Mouse (Mus musculus): Measurements from ENCODE around the gene Fkbpl. TPM values are rescaled to one million over a fixed set of nuclear protein-coding genes. Genes with fewer than 3 reads are reported as not detected.

Fkbpl gene
- polyA plus RNA-seq, 1 experiment = 9.9 TPM

- no peak overlapping the region for H3ac ChIP-seq (ENCODE audit: control insufficient read depth, insufficient read length, low read depth)
- no peaks in the 10 kb centered on the region for H3K79me2 ChIP-seq (ENCODE audit: control insufficient read depth, insufficient read depth)
- no peak for TF ChIP-seq CEBPB (IDR thresholded peaks at IDR 0.05; ENCODE audit: low read depth)
- no peak for TF ChIP-seq MAX (IDR thresholded peaks at IDR 0.05)
- TF ChIP-seq FOSL1 (IDR thresholded peaks at IDR 0.05; ENCODE audit: insufficient read depth, low read length, poor library complexity, severe bottlenecking) = no peak
- TF ChIP-seq CTCF (IDR thresholded peaks at IDR 0.05; ENCODE audit: control insufficient read depth, insufficient read depth, insufficient read length) = no peak
- TF ChIP-seq MYOD1 (IDR thresholded peaks at IDR 0.05; ENCODE audit: control insufficient read depth, insufficient read length, low read depth) = no peak
- TF ChIP-seq MYOG (IDR thresholded peaks at IDR 0.05; ENCODE audit: control insufficient read depth, extremely low read depth, insufficient read length) = no peak
- TF ChIP-seq USF1 (IDR thresholded peaks at IDR 0.05; ENCODE audit: low read depth) = no peak
- no peak overlapping the region for H3K4me3 ChIP-seq (ENCODE audit: insufficient read depth, poor library complexity, severe bottlenecking)
- H3K36me3 ChIP-seq (ENCODE audit: control insufficient read depth, insufficient read depth) = no peaks in the 10 kb centered on the region
- H3K79me3 ChIP-seq (ENCODE audit: low read depth) = no peaks in the 10 kb centered on the region
- H3K27me3 ChIP-seq (ENCODE audit: control insufficient read depth, insufficient read depth, insufficient read length) = peaks cover 52% of the 10 kb centered on the region
These were observed 44.3 kb downstream of the Fkbpl start for GRCm38 (mm10) chr17:34688889-34689288.

- no peak overlapping the region for H3K4me3 ChIP-seq (ENCODE audit: insufficient read depth, poor library complexity, severe bottlenecking)
- H3K27me3 ChIP-seq (ENCODE audit: control insufficient read depth, insufficient read depth, insufficient read length) = peaks cover 63% of the 10 kb centered on the region
- H3K79me2 ChIP-seq (ENCODE audit: control insufficient read depth, insufficient read depth) = no peaks in the 10 kb centered on the region
- no peak for TF ChIP-seq CTCF (IDR thresholded peaks at IDR 0.05; ENCODE audit: control insufficient read depth, insufficient read depth, insufficient read length)
- TF ChIP-seq FOSL1 (IDR thresholded peaks at IDR 0.05; ENCODE audit: insufficient read depth, low read length, poor library complexity, severe bottlenecking) = no peak
- TF ChIP-seq MYOD1 (IDR thresholded peaks at IDR 0.05; ENCODE audit: control insufficient read depth, insufficient read length, low read depth) = no peak
- no peak for TF ChIP-seq MYOG (IDR thresholded peaks at IDR 0.05; ENCODE audit: control insufficient read depth, extremely low read depth, insufficient read length)
- no peak for TF ChIP-seq MAX (IDR thresholded peaks at IDR 0.05)
- no peak for TF ChIP-seq CEBPB (IDR thresholded peaks at IDR 0.05; ENCODE audit: low read depth)
- no peak for TF ChIP-seq USF1 (IDR thresholded peaks at IDR 0.05; ENCODE audit: low read depth)
- H3K79me3 ChIP-seq (ENCODE audit: low read depth) = no peaks in the 10 kb centered on the region
- H3K36me3 ChIP-seq (ENCODE audit: control insufficient read depth, insufficient read depth) = no peaks in the 10 kb centered on the region
- no peak overlapping the region for H3ac ChIP-seq (ENCODE audit: control insufficient read depth, insufficient read length, low read depth)
These were observed 45.9 kb downstream of the Fkbpl start for GRCm38 (mm10) chr17:34690458-34690857.

GRCm38 (mm10) chr17:34692906-34693305, 48.3 kb downstream of the Fkbpl start:
- H3K4me3 ChIP-seq (ENCODE audit: insufficient read depth, poor library complexity, severe bottlenecking) = no peak overlapping the region
- no peaks in the 10 kb centered on the region for H3K79me2 ChIP-seq (ENCODE audit: control insufficient read depth, insufficient read depth)
- no peak overlapping the region for H3ac ChIP-seq (ENCODE audit: control insufficient read depth, insufficient read length, low read depth)
- TF ChIP-seq MYOD1 (IDR thresholded peaks at IDR 0.05; ENCODE audit: control insufficient read depth, insufficient read length, low read depth) (no peak), FOSL1 (IDR thresholded peaks at IDR 0.05; ENCODE audit: insufficient read depth, low read length, poor library complexity, severe bottlenecking) (no peak), CEBPB (IDR thresholded peaks at IDR 0.05; ENCODE audit: low read depth) (no peak), CTCF (IDR thresholded peaks at IDR 0.05; ENCODE audit: control insufficient read depth, insufficient read depth, insufficient read length) (no peak), MYOG (IDR thresholded peaks at IDR 0.05; ENCODE audit: control insufficient read depth, extremely low read depth, insufficient read length) (no peak)
- peaks cover 74% of the 10 kb centered on the region for H3K27me3 ChIP-seq (ENCODE audit: control insufficient read depth, insufficient read depth, insufficient read length)
- H3K36me3 ChIP-seq (ENCODE audit: control insufficient read depth, insufficient read depth) = no peaks in the 10 kb centered on the region
- H3K79me3 ChIP-seq (ENCODE audit: low read depth) = no peaks in the 10 kb centered on the region

Other genes with a start within 250 kb of the Fkbpl start
- not detected for gene BC051142, start 245.9 kb upstream of the Fkbpl start, polyA plus RNA-seq (2012; fragmentation: generic; extraction: Trizol)
- gene Btnl4, start 167.4 kb upstream of the Fkbpl start, polyA plus RNA-seq (2012; fragmentation: generic; extraction: Trizol) = not detected
- not detected for gene Btnl6, start 127.4 kb upstream of the Fkbpl start, polyA plus RNA-seq (2012; fragmentation: generic; extraction: Trizol)
- 0.51 TPM for gene Notch4, start 80.5 kb upstream of the Fkbpl start, polyA plus RNA-seq (2012; fragmentation: generic; extraction: Trizol)
- gene Gpsm3, start 55.0 kb upstream of the Fkbpl start, polyA plus RNA-seq (2012; fragmentation: generic; extraction: Trizol) = 1.2 TPM
- gene Pbx2, start 53.5 kb upstream of the Fkbpl start, polyA plus RNA-seq (2012; fragmentation: generic; extraction: Trizol) = 18.1 TPM
- 0.30 TPM for gene Ager, start 46.9 kb upstream of the Fkbpl start, polyA plus RNA-seq (2012; fragmentation: generic; extraction: Trizol)
- 37.1 TPM for gene Rnf5, start 41.1 kb upstream of the Fkbpl start, polyA plus RNA-seq (2012; fragmentation: generic; extraction: Trizol)
- 73.9 TPM for gene Agpat1, start 40.5 kb upstream of the Fkbpl start, polyA plus RNA-seq (2012; fragmentation: generic; extraction: Trizol)
- 0.22 TPM for gene Egfl8, start 28.8 kb upstream of the Fkbpl start, polyA plus RNA-seq (2012; fragmentation: generic; extraction: Trizol)
- 12.7 TPM for gene Ppt2, start 16.3 kb upstream of the Fkbpl start, polyA plus RNA-seq (2012; fragmentation: generic; extraction: Trizol)
- not detected for gene Prrt1, start 15.2 kb upstream of the Fkbpl start, polyA plus RNA-seq (2012; fragmentation: generic; extraction: Trizol)
- 38.3 TPM for gene Atf6b, start 2.4 kb downstream of the Fkbpl start, polyA plus RNA-seq (2012; fragmentation: generic; extraction: Trizol)
- gene Tnxb, start 25.8 kb downstream of the Fkbpl start, polyA plus RNA-seq (2012; fragmentation: generic; extraction: Trizol) = 0.02 TPM
- gene C4b, start 99.1 kb downstream of the Fkbpl start, polyA plus RNA-seq (2012; fragmentation: generic; extraction: Trizol) = not detected
- not detected for gene Cyp21a1, start 159.8 kb downstream of the Fkbpl start, polyA plus RNA-seq (2012; fragmentation: generic; extraction: Trizol)
- 35.9 TPM for gene Stk19, start 192.2 kb downstream of the Fkbpl start, polyA plus RNA-seq (2012; fragmentation: generic; extraction: Trizol)
- gene Dxo, start 192.3 kb downstream of the Fkbpl start, polyA plus RNA-seq (2012; fragmentation: generic; extraction: Trizol) = 27.2 TPM
- gene Skiv2l, start 205.4 kb downstream of the Fkbpl start, polyA plus RNA-seq (2012; fragmentation: generic; extraction: Trizol) = 28.1 TPM
- gene Nelfe, start 205.6 kb downstream of the Fkbpl start, polyA plus RNA-seq (2012; fragmentation: generic; extraction: Trizol) = 75.1 TPM
- gene Cfb, start 217.8 kb downstream of the Fkbpl start, polyA plus RNA-seq (2012; fragmentation: generic; extraction: Trizol) = 0.28 TPM
- gene Zbtb12, start 234.7 kb downstream of the Fkbpl start, polyA plus RNA-seq (2012; fragmentation: generic; extraction: Trizol) = 15.2 TPM
- not detected for gene Gm20547, start 237.3 kb downstream of the Fkbpl start, polyA plus RNA-seq (2012; fragmentation: generic; extraction: Trizol)

All from C2C12 (cell line).